In the genomic region with DNA sequence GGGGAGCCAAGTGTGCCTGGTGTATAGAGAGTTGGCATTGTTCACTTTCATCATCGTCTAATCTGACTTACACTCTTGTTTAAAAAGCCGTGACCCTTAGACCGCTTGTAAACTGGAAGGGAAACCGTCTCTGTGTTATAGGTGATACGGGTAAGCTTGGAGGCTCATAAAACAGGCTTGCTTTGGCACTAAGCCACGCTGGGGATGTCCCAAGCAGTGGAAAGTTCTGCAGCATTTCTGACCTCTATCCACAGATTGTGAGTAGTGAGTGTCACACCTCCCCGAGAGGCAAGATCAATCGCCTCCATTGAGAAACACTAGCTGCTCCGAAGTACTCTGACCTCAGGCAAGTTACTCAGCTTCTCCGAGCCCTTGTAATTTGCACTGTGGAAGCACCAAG, we compare ENCODE assay signal across 16 mouse cellular contexts. TPM values are rescaled to one million over a fixed set of nuclear protein-coding genes. Genes with fewer than 3 reads are reported as not detected.
A peak's percentile ranks its signal among the peaks of the same experiment; 100 is the strongest.
DNase-seq lines count a peak whose midpoint lies in the region; ATAC-seq and TF ChIP-seq lines count a peak whose summit lies in the region.
"Had no signal": no experiment of that assay in that cellular context is flagged by ENCODE, and none has a peak within 500 bp of the region (broad histone marks: within the 10 kb centered on the region; RNA-seq: fewer than 3 reads in every experiment).

No protein-coding gene starts in this region.

- no peak for DNase-seq in midbrain, embryonic 10.5 days (ENCODE audit: low spot score)
- peak; percentile 75 for DNase-seq in adrenal gland, postnatal 10 days
- peak; percentile 30 for DNase-seq in skeletal muscle tissue, adult 2 months (ENCODE audit: low read depth, low spot score)
- DNase-seq in frontal cortex, postnatal 25 days (ENCODE audit: low spot score in 2 of 2) = no peak
- DNase-seq in layer of hippocampus, adult 8-10 months (ENCODE audit: low spot score in 2 of 2) = no peak

- WGBS in midbrain, embryonic 10.5 days = 80% methylated on average over 10 of the region's 10 CpGs
- WGBS in midbrain, embryonic 13.5 days = 82% methylated on average over 10 of the region's 10 CpGs
- 28% methylated on average over 10 of the region's 10 CpGs for WGBS in intestine, postnatal 0 days
- 76% methylated on average over 10 of the region's 10 CpGs for WGBS in midbrain, embryonic 16.5 days

- no peaks in the 10 kb centered on the region for H3K27me3 ChIP-seq in midbrain, embryonic 10.5 days (ENCODE audit: low read depth, poor library complexity, severe bottlenecking)
- H3K27me3 ChIP-seq in midbrain, embryonic 13.5 days = no peaks in the 10 kb centered on the region
- no peaks in the 10 kb centered on the region; the same call in 1 of the 2 replicates for H3K27me3 ChIP-seq in intestine, postnatal 0 days (replicated peaks; ENCODE audit: control insufficient read depth, insufficient read depth, low read length)
- no peaks in the 10 kb centered on the region for H3K27me3 ChIP-seq in midbrain, embryonic 16.5 days (ENCODE audit: control insufficient read depth, insufficient read depth, low read depth, low read length)
- H3K27me3 ChIP-seq: embryonic facial prominence, embryonic 15.5 days; hindbrain, embryonic 12.5 days; midbrain, embryonic 12.5 days; neural tube, embryonic 12.5 days; stomach, embryonic 15.5 days had no signal

- TF ChIP-seq CTCF in intestine, postnatal 0 days (IDR thresholded peaks at IDR 0.05; ENCODE audit: low read depth) = no peak

- H3K4me1 ChIP-seq in midbrain, embryonic 10.5 days = peaks cover 45% of the 10 kb centered on the region
- H3K4me1 ChIP-seq in midbrain, embryonic 13.5 days (replicated peaks) = peaks cover 27% of the 10 kb centered on the region
- peaks cover 3% of the 10 kb centered on the region; the same call in 1 of the 2 replicates for H3K4me1 ChIP-seq in intestine, postnatal 0 days (replicated peaks; ENCODE audit: control insufficient read depth, insufficient read depth, low read length)
- H3K4me1 ChIP-seq in midbrain, embryonic 16.5 days (ENCODE audit: control insufficient read depth, insufficient read depth, low read length) = peaks cover 5% of the 10 kb centered on the region
- H3K4me1 ChIP-seq: stomach, embryonic 15.5 days had no signal

- H3K9me3 ChIP-seq in midbrain, embryonic 10.5 days (replicated peaks) = no peaks in the 10 kb centered on the region
- no peaks in the 10 kb centered on the region for H3K9me3 ChIP-seq in midbrain, embryonic 13.5 days
- H3K9me3 ChIP-seq in intestine, postnatal 0 days (ENCODE audit: control insufficient read depth) = no peaks in the 10 kb centered on the region
- H3K9me3 ChIP-seq in midbrain, embryonic 16.5 days (replicated peaks; ENCODE audit: control insufficient read depth, low read length, poor library complexity, severe bottlenecking) = no peaks in the 10 kb centered on the region
- H3K9me3 ChIP-seq: embryonic facial prominence, embryonic 15.5 days; hindbrain, embryonic 12.5 days; limb, embryonic 12.5 days; midbrain, embryonic 12.5 days; neural tube, embryonic 12.5 days; stomach, embryonic 15.5 days had no signal

- no peak overlapping the region for H3K4me3 ChIP-seq in midbrain, embryonic 10.5 days
- H3K4me3 ChIP-seq in midbrain, embryonic 13.5 days (replicated peaks) = no peak overlapping the region
- H3K4me3 ChIP-seq in intestine, postnatal 0 days (ENCODE audit: low read depth, low read length) = no peak overlapping the region
- no peak overlapping the region for H3K4me3 ChIP-seq in midbrain, embryonic 16.5 days (ENCODE audit: low read depth, low read length)
- H3K4me3 ChIP-seq: embryonic facial prominence, embryonic 15.5 days; hindbrain, embryonic 12.5 days; limb, embryonic 12.5 days; midbrain, embryonic 12.5 days; neural tube, embryonic 12.5 days; stomach, embryonic 15.5 days had no signal

- H3K9ac ChIP-seq in midbrain, embryonic 13.5 days (replicated peaks) = no peak overlapping the region
- no peak overlapping the region for H3K9ac ChIP-seq in intestine, postnatal 0 days (ENCODE audit: low read depth, low read length)
- H3K9ac ChIP-seq in midbrain, embryonic 16.5 days (ENCODE audit: low read depth, low read length) = no peak overlapping the region
- H3K9ac ChIP-seq: embryonic facial prominence, embryonic 15.5 days; hindbrain, embryonic 12.5 days; limb, embryonic 12.5 days; midbrain, embryonic 12.5 days; neural tube, embryonic 12.5 days; stomach, embryonic 15.5 days had no signal

- no peak for ATAC-seq in midbrain, embryonic 13.5 days
- ATAC-seq in intestine, postnatal 0 days = peak; percentile 90
- no peak for ATAC-seq in midbrain, embryonic 16.5 days
- ATAC-seq: forebrain, embryonic 16.5 days; lung, postnatal 0 days had no signal

- 0 out of 2 replicates have a peak overlapping the region, but pooled peaks have one; percentile 28 for H3K27ac ChIP-seq in midbrain, embryonic 10.5 days (replicated peaks)
- H3K27ac ChIP-seq in midbrain, embryonic 13.5 days = no peak overlapping the region
- no peak overlapping the region for H3K27ac ChIP-seq in intestine, postnatal 0 days (ENCODE audit: low read depth, low read length)
- no peak overlapping the region for H3K27ac ChIP-seq in midbrain, embryonic 16.5 days (ENCODE audit: low read length)
- H3K27ac ChIP-seq: embryonic facial prominence, embryonic 15.5 days; hindbrain, embryonic 12.5 days; limb, embryonic 12.5 days; midbrain, embryonic 12.5 days; neural tube, embryonic 12.5 days; stomach, embryonic 15.5 days had no signal

- 0 out of 2 replicates have a peak, but pooled peaks cover under 1% of the 10 kb centered on the region for H3K36me3 ChIP-seq in midbrain, embryonic 10.5 days
- no peaks in the 10 kb centered on the region for H3K36me3 ChIP-seq in midbrain, embryonic 13.5 days
- H3K36me3 ChIP-seq in intestine, postnatal 0 days (ENCODE audit: control insufficient read depth, insufficient read depth) = no peaks in the 10 kb centered on the region
- no peaks in the 10 kb centered on the region for H3K36me3 ChIP-seq in midbrain, embryonic 16.5 days (ENCODE audit: control insufficient read depth, insufficient read depth, low read length)
- H3K36me3 ChIP-seq: embryonic facial prominence, embryonic 15.5 days; hindbrain, embryonic 12.5 days; limb, embryonic 12.5 days; midbrain, embryonic 12.5 days; neural tube, embryonic 12.5 days; stomach, embryonic 15.5 days had no signal

- H3K4me2 ChIP-seq in midbrain, embryonic 13.5 days (replicated peaks) = no peak overlapping the region
- H3K4me2 ChIP-seq in intestine, postnatal 0 days (replicated peaks; ENCODE audit: low read depth) = peak overlapping the region; percentile 35; the same call in 1 of the 2 replicates
- no peak overlapping the region for H3K4me2 ChIP-seq in midbrain, embryonic 16.5 days (ENCODE audit: low read length)
- H3K4me2 ChIP-seq: embryonic facial prominence, embryonic 15.5 days; hindbrain, embryonic 12.5 days; limb, embryonic 12.5 days; midbrain, embryonic 12.5 days; neural tube, embryonic 12.5 days; stomach, embryonic 15.5 days had no signal

RNA-seq across cellular contexts. Expression of a gene that starts 47.3 kb away (rescaled TPM):
- 0.94 and 1.1 TPM in 2 replicates for polyA plus RNA-seq in midbrain, embryonic 10.5 days (2016; fragmentation: Nextera tagmentation; extraction: Ambion mirVana)
- polyA plus RNA-seq in midbrain, embryonic 13.5 days (2015; fragmentation: Nextera tagmentation; extraction: Ambion mirVana) = 2.9 TPM in 2 replicates
- 10 to 100 TPM; 23.2 to 23.3 TPM for total RNA-seq in adrenal gland, postnatal 10 days (2021)
- 0.46 and 0.50 TPM in 2 replicates for polyA plus RNA-seq in intestine, postnatal 0 days (2015; fragmentation: Nextera tagmentation; extraction: Ambion mirVana)
- polyA plus RNA-seq in midbrain, embryonic 16.5 days (2015; fragmentation: Nextera tagmentation; extraction: Ambion mirVana) = 3.2 and 4.1 TPM in 2 replicates
- 10 to 100 TPM; 50.0 to 55.8 (median 50.9) TPM for total RNA-seq in layer of hippocampus, adult 8-10 months (2022)

Comparison
In these comparisons a context has a peak if more than half of its experiments do, and no peak if none do; other contexts are left out.
1. DNase-seq: peak in adrenal gland, postnatal 10 days (single experiment) and skeletal muscle tissue, adult 2 months (single experiment); none in midbrain, embryonic 10.5 days (single experiment), frontal cortex, postnatal 25 days (0 of 2) and layer of hippocampus, adult 8-10 months (0 of 2).